Mouse (Mus musculus): ENCODE data around the gene Rgs6.

Rgs6 gene

GRCm38 (mm10) chr12:82640441-82640840 lies 52.3 kb downstream of the Rgs6 start:
- DNase-seq (ENCODE audit: extremely low spot score, low read depth, low spot score): no peak

- DNase-seq (ENCODE audit: extremely low spot score, low read depth, low spot score): no peak
Observed at GRCm38 (mm10) chr12:82647876-82648275, 59.8 kb downstream of the Rgs6 start.

GRCm38 (mm10) chr12:82649991-82650390 lies 61.9 kb downstream of the Rgs6 start:
- DNase-seq (ENCODE audit: extremely low spot score, low read depth, low spot score): no peak

- DNase-seq (ENCODE audit: extremely low spot score, low read depth, low spot score): no peak
Observed at GRCm38 (mm10) chr12:82664598-82664997, 76.5 kb downstream of the Rgs6 start.

- no peak for DNase-seq (ENCODE audit: extremely low spot score, low read depth, low spot score)
Observed at GRCm38 (mm10) chr12:82667441-82667840, 79.3 kb downstream of the Rgs6 start.

- DNase-seq (ENCODE audit: extremely low spot score, low read depth, low spot score): no peak
Observed at GRCm38 (mm10) chr12:82670201-82670737, 82.2 kb downstream of the Rgs6 start.

GRCm38 (mm10) chr12:82671591-82671990 lies 83.5 kb downstream of the Rgs6 start:
- no peak for DNase-seq (ENCODE audit: extremely low spot score, low read depth, low spot score)

- DNase-seq (ENCODE audit: extremely low spot score, low read depth, low spot score): no peak
Observed at GRCm38 (mm10) chr12:82675137-82675536, 87.0 kb downstream of the Rgs6 start.

GRCm38 (mm10) chr12:82687015-82687414 lies 98.9 kb downstream of the Rgs6 start:
- DNase-seq (ENCODE audit: extremely low spot score, low read depth, low spot score): no peak

- DNase-seq (ENCODE audit: extremely low spot score, low read depth, low spot score): no peak
Observed at GRCm38 (mm10) chr12:82698886-82699527, 110.9 kb downstream of the Rgs6 start.

- no peak for DNase-seq (ENCODE audit: extremely low spot score, low read depth, low spot score)
Observed at GRCm38 (mm10) chr12:82699528-82699905, 111.4 kb downstream of the Rgs6 start.

GRCm38 (mm10) chr12:82700241-82700640 lies 112.1 kb downstream of the Rgs6 start:
- no peak for DNase-seq (ENCODE audit: extremely low spot score, low read depth, low spot score)

GRCm38 (mm10) chr12:82700840-82701239 lies 112.7 kb downstream of the Rgs6 start:
- DNase-seq (ENCODE audit: extremely low spot score, low read depth, low spot score): no peak

GRCm38 (mm10) chr12:82701359-82701758 lies 113.3 kb downstream of the Rgs6 start:
- no peak for DNase-seq (ENCODE audit: extremely low spot score, low read depth, low spot score)

- DNase-seq (ENCODE audit: extremely low spot score, low read depth, low spot score): no peak
Observed at GRCm38 (mm10) chr12:82710376-82710775, 122.3 kb downstream of the Rgs6 start.

GRCm38 (mm10) chr12:82714284-82714683 lies 126.2 kb downstream of the Rgs6 start:
- DNase-seq (ENCODE audit: extremely low spot score, low read depth, low spot score): no peak

GRCm38 (mm10) chr12:82723017-82723540 lies 135.0 kb downstream of the Rgs6 start:
- DNase-seq (ENCODE audit: extremely low spot score, low read depth, low spot score): no peak

GRCm38 (mm10) chr12:82726255-82726654 lies 138.2 kb downstream of the Rgs6 start:
- no peak for DNase-seq (ENCODE audit: extremely low spot score, low read depth, low spot score)

GRCm38 (mm10) chr12:82731587-82731986 lies 143.5 kb downstream of the Rgs6 start:
- DNase-seq (ENCODE audit: extremely low spot score, low read depth, low spot score): no peak

GRCm38 (mm10) chr12:82742955-82743354 lies 154.9 kb downstream of the Rgs6 start:
- DNase-seq (ENCODE audit: extremely low spot score, low read depth, low spot score): no peak

- no peak for DNase-seq (ENCODE audit: extremely low spot score, low read depth, low spot score)
Observed at GRCm38 (mm10) chr12:82744026-82744425, 155.9 kb downstream of the Rgs6 start.

- no peak for DNase-seq (ENCODE audit: extremely low spot score, low read depth, low spot score)
Observed at GRCm38 (mm10) chr12:82744826-82745225, 156.7 kb downstream of the Rgs6 start.

- no peak for DNase-seq (ENCODE audit: extremely low spot score, low read depth, low spot score)
Observed at GRCm38 (mm10) chr12:82747099-82747498, 159.0 kb downstream of the Rgs6 start.

Data from hindlimb bud, embryonic 11.5 days (tissue).